Mouse (Mus musculus): ENCODE data around the gene Arxes1. TPM values are rescaled to one million over a fixed set of nuclear protein-coding genes. Genes with fewer than 3 reads are reported as not detected.

Arxes1 gene
- 1.6 TPM for polyA plus RNA-seq (2014; fragmentation: Illumina TruSeq; extraction: RNeasy Lipid Tissue Mini Kit (QIAGEN cat#74804); ENCODE audit: insufficient read depth, low read depth, low replicate concordance)

GRCm38 (mm10) chrX:136032799-136033763, at the start of gene Arxes1:
Arxes1 (plus strand) TSS chrX:136033367.

GRCm38 (mm10) chrX:135993664-135994119, 39.5 kb upstream of the Arxes1 start, which contains the start of gene Arxes2:
Arxes2 (plus strand) TSS chrX:135993824.

DNA sequence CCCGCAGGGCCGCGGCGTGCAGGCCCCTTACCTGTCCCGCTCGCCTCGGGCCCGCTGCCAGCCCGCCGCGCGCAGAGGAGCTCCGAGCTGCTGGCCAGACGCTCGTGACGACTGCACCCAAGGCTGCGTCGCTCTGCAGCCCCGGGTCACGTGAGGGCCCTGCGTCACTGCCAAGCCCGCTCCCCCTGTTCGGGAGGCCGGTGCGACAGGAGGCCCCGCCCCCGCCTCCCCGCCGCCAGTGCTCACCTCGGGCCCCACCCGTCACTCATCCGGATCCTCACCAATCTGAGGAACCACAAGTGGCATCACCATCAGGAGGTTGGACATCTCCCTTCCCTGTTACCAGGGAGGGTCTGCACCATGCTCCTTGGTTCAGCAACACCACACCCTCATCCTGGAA, 34.9 kb downstream of the Arxes1 start, which contains the start of gene Bex2:
Gene Bex2 (minus strand): TSS at position 217 of the 400 bp plus-strand sequence.

Other genes starting within 250 kb of the Arxes1 start
- 5.2 TPM for gene Bhlhb9, start 235.8 kb upstream of the Arxes1 start, polyA plus RNA-seq (2014; fragmentation: Illumina TruSeq; extraction: RNeasy Lipid Tissue Mini Kit (QIAGEN cat#74804); ENCODE audit: insufficient read depth, low read depth, low replicate concordance)
- gene Gprasp2, start 194.3 kb upstream of the Arxes1 start, polyA plus RNA-seq (2014; fragmentation: Illumina TruSeq; extraction: RNeasy Lipid Tissue Mini Kit (QIAGEN cat#74804); ENCODE audit: insufficient read depth, low read depth, low replicate concordance), result 0.95 TPM
- gene Arxes2, start 39.5 kb upstream of the Arxes1 start, polyA plus RNA-seq (2014; fragmentation: Illumina TruSeq; extraction: RNeasy Lipid Tissue Mini Kit (QIAGEN cat#74804); ENCODE audit: insufficient read depth, low read depth, low replicate concordance), result 21.1 TPM
- 68.5 TPM for gene Bex2, start 34.9 kb downstream of the Arxes1 start, polyA plus RNA-seq (2014; fragmentation: Illumina TruSeq; extraction: RNeasy Lipid Tissue Mini Kit (QIAGEN cat#74804); ENCODE audit: insufficient read depth, low read depth, low replicate concordance)
- gene Nxf3, start 51.9 kb downstream of the Arxes1 start, polyA plus RNA-seq (2014; fragmentation: Illumina TruSeq; extraction: RNeasy Lipid Tissue Mini Kit (QIAGEN cat#74804); ENCODE audit: insufficient read depth, low read depth, low replicate concordance), result not detected
- gene Bex4, start 105.6 kb downstream of the Arxes1 start, polyA plus RNA-seq (2014; fragmentation: Illumina TruSeq; extraction: RNeasy Lipid Tissue Mini Kit (QIAGEN cat#74804); ENCODE audit: insufficient read depth, low read depth, low replicate concordance), result 88.2 TPM
- gene Tceal8, start 139.0 kb downstream of the Arxes1 start, polyA plus RNA-seq (2014; fragmentation: Illumina TruSeq; extraction: RNeasy Lipid Tissue Mini Kit (QIAGEN cat#74804); ENCODE audit: insufficient read depth, low read depth, low replicate concordance), result 65.3 TPM
- 0.37 TPM for gene Tceal5, start 170.5 kb downstream of the Arxes1 start, polyA plus RNA-seq (2014; fragmentation: Illumina TruSeq; extraction: RNeasy Lipid Tissue Mini Kit (QIAGEN cat#74804); ENCODE audit: insufficient read depth, low read depth, low replicate concordance)
- gene Tceal7, start 181.4 kb downstream of the Arxes1 start, polyA plus RNA-seq (2014; fragmentation: Illumina TruSeq; extraction: RNeasy Lipid Tissue Mini Kit (QIAGEN cat#74804); ENCODE audit: insufficient read depth, low read depth, low replicate concordance), result not detected
- 6.6 TPM for gene Bex1, start 182.1 kb downstream of the Arxes1 start, polyA plus RNA-seq (2014; fragmentation: Illumina TruSeq; extraction: RNeasy Lipid Tissue Mini Kit (QIAGEN cat#74804); ENCODE audit: insufficient read depth, low read depth, low replicate concordance)
- gene Tceal9, start 211.7 kb downstream of the Arxes1 start, polyA plus RNA-seq (2014; fragmentation: Illumina TruSeq; extraction: RNeasy Lipid Tissue Mini Kit (QIAGEN cat#74804); ENCODE audit: insufficient read depth, low read depth, low replicate concordance), result 264 TPM
- 88.3 TPM for gene Bex3, start 236.9 kb downstream of the Arxes1 start, polyA plus RNA-seq (2014; fragmentation: Illumina TruSeq; extraction: RNeasy Lipid Tissue Mini Kit (QIAGEN cat#74804); ENCODE audit: insufficient read depth, low read depth, low replicate concordance)

All from lung, adult 10 weeks (tissue).